Mouse (Mus musculus) midbrain, embryonic 10.5 days (tissue): ENCODE data around the gene Hyal1. TPM values are rescaled to one million over a fixed set of nuclear protein-coding genes. Genes with fewer than 3 reads are reported as not detected.
A peak's percentile ranks its signal among the peaks of the same experiment; 100 is the strongest.

Experiments
- DNase-seq: peaks from one replicate; pipeline ENCODE4 v3.0.0-alpha.2; 2017; ENCODE audit warnings: low spot score
- H3K27ac ChIP-seq: fragments of 300-500 bp; sonication (generic); replicated peaks from 2 replicates; pipeline ENCODE4 v1.5.1; 2016; ENCODE audit warnings: mild to moderate bottlenecking
- H3K27me3 ChIP-seq: fragments of 300-500 bp; sonication (generic); 2 replicates; pipeline ENCODE4 v1.6.1; 2016; ENCODE audit warnings: low read depth, mild to moderate bottlenecking; ENCODE audit not compliant: poor library complexity, severe bottlenecking
- H3K36me3 ChIP-seq: fragments of 300-500 bp; sonication (generic); 2 replicates; pipeline ENCODE4 v1.6.1; 2016; ENCODE audit warnings: mild to moderate bottlenecking, moderate library complexity
- H3K4me1 ChIP-seq: fragments of 300-500 bp; sonication (generic); 2 replicates; pipeline ENCODE4 v1.6.1; 2016
- H3K4me3 ChIP-seq: fragments of 300-500 bp; sonication (generic); 2 replicates; pipeline ENCODE4 v1.5.1; 2016; ENCODE audit warnings: mild to moderate bottlenecking, moderate library complexity
- H3K9me3 ChIP-seq: fragments of 300-500 bp; sonication (generic); replicated peaks from 2 replicates; pipeline ENCODE4 v1.6.1; 2016; ENCODE audit warnings: mild to moderate bottlenecking
- WGBS: fragments of 180-500 bp; shearing (Covaris S2); methylation state at CpG from one replicate; pipeline ENCODE4 v1.1.7; 2016; 5-methylcytosine and 5-hydroxymethylcytosine counted together
- polyA plus RNA-seq: library from polyadenylated mRNA; unstranded; fragments of >200 nt; fragmentation: Nextera tagmentation; extraction: Ambion mirVana; gene quantifications from 2 replicates; pipeline ENCODE4 v1.2.1, GENCODE M21; 2016

The Hyal1 gene
- polyA plus RNA-seq, 1 experiment from 2014 or later: 6.8 TPM

DNA sequence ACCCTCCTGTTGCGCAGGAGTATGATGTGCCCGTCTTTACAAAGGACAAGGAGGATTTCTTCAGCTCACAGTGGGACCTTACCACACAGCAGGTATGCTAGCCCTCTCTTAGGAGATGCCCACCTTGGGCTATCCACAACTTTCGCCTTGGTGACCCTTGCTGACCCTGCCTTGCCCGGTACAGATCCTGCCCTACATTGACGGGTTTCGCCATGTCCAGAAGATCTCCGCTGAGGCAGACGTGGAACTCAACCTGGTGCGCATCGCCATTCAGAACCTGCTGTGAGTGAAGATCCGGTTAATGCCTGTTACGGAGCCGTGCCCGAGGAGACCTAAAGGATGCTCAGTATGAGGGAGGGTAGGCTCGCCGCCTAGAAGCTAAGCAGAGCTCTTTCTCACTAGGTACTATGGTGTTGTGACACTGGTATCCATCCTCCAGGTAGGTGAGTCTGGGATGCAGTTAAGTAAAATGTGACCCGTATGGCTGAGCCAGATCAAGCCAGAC is 32.5 kb upstream of the Hyal1 start:
- no peak for DNase-seq
- H3K36me3 ChIP-seq: peaks cover 34% of the 10 kb centered on the region
- H3K4me3 ChIP-seq: no peak overlapping the region
- peaks cover 19% of the 10 kb centered on the region for H3K27me3 ChIP-seq
- H3K27ac ChIP-seq: no peak overlapping the region
- H3K4me1 ChIP-seq: peaks cover 59% of the 10 kb centered on the region
- H3K9me3 ChIP-seq: no peaks in the 10 kb centered on the region
- WGBS: 96% methylated on average over 17 of the region's 17 CpGs

- Histone ChIP-seq H3K4me1 (peaks cover 60% of the 10 kb centered on the region), H3K36me3 (peaks cover 29% of the 10 kb centered on the region), H3K4me3 (no peak overlapping the region), H3K27ac (no peak overlapping the region), H3K9me3 (no peaks in the 10 kb centered on the region), H3K27me3 (peaks cover 24% of the 10 kb centered on the region)
- WGBS: 93% methylated on average over 12 of the region's 12 CpGs
- DNase-seq: no peak
Measured at GRCm38 (mm10) chr9:107544729-107545128, 32.0 kb upstream of the Hyal1 start.

GRCm38 (mm10) chr9:107545199-107545598 is 31.5 kb upstream of the Hyal1 start:
- Histone ChIP-seq H3K36me3 (peaks cover 25% of the 10 kb centered on the region), H3K27ac (no peak overlapping the region), H3K9me3 (no peaks in the 10 kb centered on the region), H3K4me1 (peaks cover 65% of the 10 kb centered on the region), H3K4me3 (no peak overlapping the region), H3K27me3 (peaks cover 29% of the 10 kb centered on the region)
- DNase-seq: no peak
- WGBS: 91% methylated on average over 10 of the region's 10 CpGs

- peak; percentile 77 for DNase-seq
- no peak overlapping the region for H3K4me3 ChIP-seq
- WGBS: 8% methylated on average over 3 of the region's 3 CpGs
- peaks cover 23% of the 10 kb centered on the region for H3K36me3 ChIP-seq
- no peak overlapping the region for H3K27ac ChIP-seq
- peaks cover 33% of the 10 kb centered on the region for H3K27me3 ChIP-seq
- H3K4me1 ChIP-seq: peaks cover 67% of the 10 kb centered on the region
- H3K9me3 ChIP-seq: no peaks in the 10 kb centered on the region
Measured at GRCm38 (mm10) chr9:107545602-107546001, 31.1 kb upstream of the Hyal1 start.

- H3K36me3 ChIP-seq: peaks cover 23% of the 10 kb centered on the region
- H3K9me3 ChIP-seq: no peaks in the 10 kb centered on the region
- H3K27me3 ChIP-seq: peaks cover 47% of the 10 kb centered on the region
- WGBS: 6% methylated on average over 20 of the region's 20 CpGs
- H3K4me3 ChIP-seq: peak within 1 kb of the TSS; percentile 44
- H3K4me1 ChIP-seq: peaks cover 70% of the 10 kb centered on the region
- peak; percentile 90 for DNase-seq
- H3K27ac ChIP-seq: peak within 1 kb of the TSS; percentile 46
Measured at GRCm38 (mm10) chr9:107547026-107547425, 29.7 kb upstream of the Hyal1 start, which contains the start of gene Zmynd10. TSS of gene Zmynd10 (plus strand) at chr9:107547298.

GRCm38 (mm10) chr9:107547957-107548356 is 28.8 kb upstream of the Hyal1 start:
- H3K4me1 ChIP-seq: peaks cover 70% of the 10 kb centered on the region
- no peak overlapping the region for H3K4me3 ChIP-seq
- no peak for DNase-seq
- 0 out of 2 replicates have a peak overlapping the region, but pooled peaks have one; percentile 5 for H3K27ac ChIP-seq
- H3K36me3 ChIP-seq: peaks cover 23% of the 10 kb centered on the region
- peaks cover 56% of the 10 kb centered on the region for H3K27me3 ChIP-seq
- WGBS: 81% methylated on average over 5 of the region's 5 CpGs
- H3K9me3 ChIP-seq: no peaks in the 10 kb centered on the region

DNA sequence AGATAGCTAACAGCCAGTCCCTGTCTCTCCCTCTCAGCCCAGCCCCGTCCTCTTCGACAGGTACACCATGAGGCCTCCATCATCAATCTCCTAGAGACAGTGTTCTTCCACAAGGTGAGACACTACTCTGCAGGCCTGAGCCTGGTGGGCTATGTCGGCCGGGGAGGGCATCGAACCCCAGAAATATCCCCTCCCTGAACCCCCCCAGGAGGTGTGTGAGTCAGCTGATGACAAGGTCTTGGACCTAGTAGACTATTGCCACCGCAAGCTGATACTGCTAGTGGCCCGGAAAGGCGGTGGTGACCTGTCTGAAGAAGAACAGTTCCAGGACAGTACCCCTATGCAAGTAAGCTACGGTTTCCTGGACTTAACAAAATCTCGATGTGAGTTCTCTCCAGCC is 27.9 kb upstream of the Hyal1 start:
- Histone ChIP-seq H3K36me3 (peaks cover 16% of the 10 kb centered on the region), H3K4me1 (peaks cover 71% of the 10 kb centered on the region), H3K4me3 (no peak overlapping the region), H3K27ac (no peak overlapping the region), H3K27me3 (peaks cover 63% of the 10 kb centered on the region), H3K9me3 (no peaks in the 10 kb centered on the region)
- no peak for DNase-seq
- 90% methylated on average over 10 of the region's 10 CpGs for WGBS

DNA sequence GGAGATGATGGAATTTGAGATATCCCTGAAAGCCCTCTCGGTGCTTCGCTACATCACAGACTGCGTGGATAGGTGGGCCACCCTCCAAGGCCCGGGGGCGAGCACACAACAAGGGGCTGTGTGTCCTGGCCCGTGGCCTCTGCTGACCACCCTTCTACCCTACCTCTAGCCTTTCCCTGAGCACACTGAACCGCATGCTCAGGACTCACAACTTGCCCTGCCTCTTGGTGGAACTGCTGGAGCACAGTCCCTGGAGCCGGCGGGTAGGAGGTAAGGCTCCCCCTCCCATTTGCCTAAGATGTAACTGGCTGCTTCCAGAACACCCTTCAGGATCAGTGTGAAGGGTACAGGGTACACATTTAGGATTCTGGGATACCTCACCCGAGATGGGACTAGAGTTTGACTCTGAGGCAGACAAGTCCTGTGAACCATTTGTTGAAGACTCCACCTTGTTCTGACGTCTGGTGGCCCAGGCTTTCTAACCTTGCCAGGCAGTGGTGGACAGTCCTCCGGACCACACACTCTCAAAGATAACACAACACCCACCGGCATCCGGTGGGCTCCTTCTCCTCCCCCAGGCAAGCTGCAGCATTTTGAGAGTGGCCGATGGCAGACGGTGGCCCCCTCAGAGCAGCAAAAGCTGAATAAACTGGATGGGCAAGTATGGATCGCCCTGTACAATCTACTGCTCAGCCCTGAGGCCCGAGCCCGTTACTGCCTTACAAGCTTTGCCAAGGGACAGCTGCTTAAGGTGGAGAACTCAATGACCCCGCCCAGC is 27.2 kb upstream of the Hyal1 start:
- WGBS: 89% methylated on average over 20 of the region's 20 CpGs
- H3K27ac ChIP-seq: no peak overlapping the region
- H3K4me1 ChIP-seq: peaks cover 76% of the 10 kb centered on the region
- 0 out of 2 replicates have a peak overlapping the region, but pooled peaks have one; percentile 58 for H3K4me3 ChIP-seq
- DNase-seq: no peak
- H3K27me3 ChIP-seq: peaks cover 63% of the 10 kb centered on the region
- peaks cover 9% of the 10 kb centered on the region for H3K36me3 ChIP-seq
- no peaks in the 10 kb centered on the region for H3K9me3 ChIP-seq

GRCm38 (mm10) chr9:107550491-107551116 is 26.1 kb upstream of the Hyal1 start:
- peak overlapping the region; percentile 80 for H3K27ac ChIP-seq
- WGBS: 17% methylated on average over 23 of the region's 23 CpGs
- H3K4me3 ChIP-seq: peak overlapping the region; percentile 58
- no peaks in the 10 kb centered on the region for H3K9me3 ChIP-seq
- H3K4me1 ChIP-seq: peaks cover 81% of the 10 kb centered on the region
- H3K36me3 ChIP-seq: no peaks in the 10 kb centered on the region
- peaks cover 63% of the 10 kb centered on the region for H3K27me3 ChIP-seq
- DNase-seq: no peak

DNA sequence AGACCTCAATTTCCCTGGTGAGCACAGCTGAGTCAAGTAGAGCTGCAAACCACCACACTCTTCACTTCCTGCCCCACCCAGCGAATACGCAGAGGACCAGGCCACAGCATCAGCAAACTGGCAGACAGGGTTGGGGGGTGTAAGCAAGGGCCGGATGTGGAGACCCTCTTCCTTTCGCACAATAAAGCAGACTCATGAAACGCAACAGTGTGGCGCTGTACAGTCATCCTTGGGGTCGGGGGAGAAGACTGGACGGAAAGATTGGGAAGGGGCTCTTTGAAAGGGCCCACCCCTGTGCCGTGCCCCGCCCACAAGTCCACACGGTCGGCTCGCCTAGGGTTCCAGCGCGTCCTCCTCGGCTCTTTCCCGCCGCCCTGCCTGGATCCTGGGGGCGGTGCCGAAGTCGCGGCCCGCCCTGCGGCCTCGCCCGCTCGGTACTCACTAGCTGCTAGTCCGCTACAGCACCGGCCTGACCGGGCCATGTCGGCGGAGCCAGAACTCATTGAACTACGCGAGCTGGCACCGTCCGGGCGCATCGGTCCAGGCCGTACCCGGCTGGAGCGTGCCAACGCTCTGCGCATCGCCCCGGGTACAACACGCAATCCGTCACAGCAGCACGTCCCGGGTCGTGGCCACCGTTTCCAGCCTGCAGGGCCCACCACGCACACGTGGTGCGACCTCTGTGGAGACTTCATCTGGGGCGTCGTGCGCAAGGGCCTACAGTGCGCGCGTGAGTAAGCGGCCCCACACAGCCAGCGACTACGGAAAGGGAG is 25.4 kb upstream of the Hyal1 start, which contains the start of gene Rassf1:
Gene Rassf1, plus strand, starts transcription at position 439 of the 773 bp plus-strand sequence.
- Histone ChIP-seq H3K36me3 (peaks cover under 1% of the 10 kb centered on the region; the same call in 1 of the 2 replicates), H3K4me1 (peaks cover 82% of the 10 kb centered on the region), H3K27me3 (peaks cover 63% of the 10 kb centered on the region), H3K4me3 (peak within 1 kb of the TSS; percentile 58), H3K9me3 (no peaks in the 10 kb centered on the region), H3K27ac (peak within 1 kb of the TSS; percentile 80)
- under 1% methylated on average over 61 of the region's 63 CpGs for WGBS
- peak; percentile 76 for DNase-seq

- Histone ChIP-seq H3K36me3 (peaks cover 6% of the 10 kb centered on the region), H3K9me3 (no peaks in the 10 kb centered on the region), H3K27ac (peak overlapping the region; percentile 80), H3K4me3 (peak overlapping the region; percentile 58), H3K4me1 (peaks cover 82% of the 10 kb centered on the region), H3K27me3 (peaks cover 63% of the 10 kb centered on the region)
- WGBS: 3% methylated on average over 8 of the region's 8 CpGs
- DNase-seq: no peak
Measured at GRCm38 (mm10) chr9:107551890-107552355, 24.8 kb upstream of the Hyal1 start.

DNA sequence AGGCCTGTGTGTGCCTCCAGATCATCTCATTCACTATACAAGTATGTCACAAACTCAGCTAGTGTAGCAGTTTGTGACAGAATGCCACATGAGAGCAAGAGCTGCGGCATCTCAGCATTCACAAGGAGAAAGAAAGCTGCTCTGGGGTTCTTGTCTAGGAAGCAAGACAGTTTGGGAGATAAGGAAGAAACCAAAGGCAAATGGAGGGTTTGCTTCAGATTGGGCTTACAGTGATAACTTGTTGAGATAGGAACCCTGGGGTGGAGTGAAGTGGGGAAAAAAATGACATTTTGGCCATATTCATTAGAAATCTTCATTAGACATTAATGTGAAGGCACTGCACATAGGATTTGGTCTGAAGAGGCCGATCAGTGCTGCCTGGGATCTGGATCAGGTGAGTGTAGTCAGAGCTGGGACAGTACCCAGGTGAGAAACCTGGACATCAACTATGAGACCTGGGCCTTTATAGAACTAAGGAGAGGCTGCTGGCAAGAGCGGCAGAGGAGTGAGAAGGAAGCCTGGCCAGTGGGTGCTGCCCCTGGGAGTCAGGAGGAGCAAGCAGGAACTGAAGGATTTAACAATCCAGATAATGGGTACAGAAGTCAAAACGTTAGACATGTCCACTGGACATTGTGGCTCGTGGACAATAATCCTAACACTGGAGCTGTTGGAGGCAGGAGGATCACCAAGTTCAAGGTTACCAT is 23.9 kb upstream of the Hyal1 start:
- no peaks in the 10 kb centered on the region for H3K9me3 ChIP-seq
- peaks cover 16% of the 10 kb centered on the region for H3K36me3 ChIP-seq
- H3K27ac ChIP-seq: no peak overlapping the region
- peak overlapping the region; percentile 88 for H3K4me3 ChIP-seq
- H3K27me3 ChIP-seq: peaks cover 58% of the 10 kb centered on the region
- peaks cover 73% of the 10 kb centered on the region for H3K4me1 ChIP-seq
- DNase-seq: no peak
- 81% methylated on average over 5 of the region's 5 CpGs for whole genome bisulfite sequencing
